Mouse (Mus musculus) heart, postnatal 0 days (tissue): ENCODE measurements around the gene Dnah9.

Experiments used
- CTCF ChIP-seq: IDR thresholded peaks from 2 replicates; pipeline ENCODE4 v1.5.1; 2016; ENCODE audit warnings: antibody characterized with exemption, control low read depth, low read depth
- EP300 ChIP-seq: IDR thresholded peaks from 2 replicates; pipeline ENCODE4 v1.6.1; 2016; ENCODE audit warnings: antibody characterized with exemption, low read depth

- TF ChIP-seq EP300 (no peak), CTCF (no peak)
Measured at GRCm38 (mm10) chr11:65909195-65909594, 259.2 kb downstream of the Dnah9 start.
